Mouse (Mus musculus) myocyte (in vitro differentiated cells): ENCODE data around the gene Tdrd5.

Source experiments
- CEBPB ChIP-seq: IDR thresholded peaks from 2 replicates; pipeline ENCODE4 v1.6.1; 2011; ENCODE audit warnings: mild to moderate bottlenecking, moderate library complexity; ENCODE audit not compliant: poor library complexity, insufficient read depth, severe bottlenecking
- E2F4 ChIP-seq: IDR thresholded peaks from one replicate; pipeline ENCODE4 v1.6.1; 2011; ENCODE audit warnings: mild to moderate bottlenecking, control low read depth, moderate library complexity; ENCODE audit not compliant: insufficient read depth
- MYOG ChIP-seq, 3 experiments: IDR thresholded peaks; one replicate each; pipeline ENCODE4 v1.6.1; 2011; ENCODE audit warnings: control low read depth in 2 of 3, low read depth in 2 of 3, mild to moderate bottlenecking in 2 of 3; ENCODE audit not compliant: insufficient read length in 2 of 3, control insufficient read depth in 1 of 3, insufficient read depth in 1 of 3
- POLR2A ChIP-seq: IDR thresholded peaks from one replicate; pipeline ENCODE4 v1.6.1; 2011; ENCODE audit warnings: low read depth, mild to moderate bottlenecking, control low read depth, moderate library complexity; ENCODE audit not compliant: insufficient read length
- POLR2AphosphoS2 ChIP-seq: IDR thresholded peaks from one replicate; pipeline ENCODE4 v1.6.1; 2011; ENCODE audit warnings: low read depth, control low read depth; ENCODE audit not compliant: insufficient read length
- TCF12 ChIP-seq: IDR thresholded peaks from one replicate; pipeline ENCODE4 v1.6.1; 2011; ENCODE audit warnings: mild to moderate bottlenecking, control low read depth; ENCODE audit not compliant: poor library complexity, insufficient read depth, severe bottlenecking
- USF1 ChIP-seq: IDR thresholded peaks from one replicate; pipeline ENCODE4 v1.6.1; 2011; ENCODE audit warnings: low read depth, mild to moderate bottlenecking, control low read depth, moderate library complexity

DNA sequence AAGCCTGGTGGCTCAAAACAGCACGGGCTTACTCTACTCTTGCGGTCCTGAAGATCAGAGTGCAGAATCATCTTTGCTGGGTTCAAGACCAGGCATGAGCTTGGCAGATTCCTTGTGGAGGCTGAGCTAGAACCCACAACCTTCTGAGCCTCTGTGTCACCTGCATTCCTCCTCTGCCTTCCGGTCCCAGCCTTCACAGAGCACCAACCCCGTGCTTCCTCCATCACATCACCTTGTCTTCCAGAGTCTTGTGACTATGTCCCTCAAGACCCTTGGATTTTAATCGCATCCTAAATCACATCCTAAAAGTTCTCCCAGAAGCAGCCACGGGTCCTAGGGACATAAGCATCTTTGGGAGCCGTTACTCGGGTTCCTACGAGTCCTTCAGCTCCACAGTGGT lies 19.7 kb upstream of the Tdrd5 start:
- TF ChIP-seq E2F4 (no peak), POLR2A (no peak), TCF12 (no peak), CEBPB (no peak), USF1 (no peak), POLR2AphosphoS2 (no peak), MYOG (IDR thresholded peaks at IDR 0.05; ENCODE audit: control insufficient read depth in 1 of 3, insufficient read depth in 1 of 3, insufficient read length in 2 of 3, low read depth in 2 of 3) (no peak)
